Mouse (Mus musculus) CH12.LX (cell line): ENCODE measurements around the gene Spag6. TPM values are rescaled to one million over a fixed set of nuclear protein-coding genes. Genes with fewer than 3 reads are reported as not detected.

Experiments used
- DNase-seq: peaks from one replicate; pipeline ENCODE4 v3.0.0-alpha.2; 2013; ENCODE audit errors: extremely low read depth
- H3K27ac ChIP-seq: 2 replicates; pipeline ENCODE4 v1.5.1; 2012; ENCODE audit warnings: low read depth, mild to moderate bottlenecking, control low read depth, moderate library complexity; ENCODE audit not compliant: insufficient read depth
- H3K27me3 ChIP-seq: replicated peaks from 2 replicates; pipeline ENCODE3; 2012; ENCODE audit warnings: inconsistent platforms
- H3K36me3 ChIP-seq, 2 experiments: replicated peaks in 1 of 2; 2 replicates each; pipeline versions ENCODE3 to v1.6.1; 2012; ENCODE audit warnings: inconsistent platforms in 1 of 2, low read length in 1 of 2, mild to moderate bottlenecking in 1 of 2, mixed read lengths in 1 of 2, moderate library complexity in 1 of 2; ENCODE audit not compliant: control insufficient read depth in 1 of 2, insufficient read depth in 1 of 2
- H3K4me1 ChIP-seq, 2 experiments: 2 replicates each; pipeline ENCODE4 v1.6.1; 2012; ENCODE audit warnings: inconsistent platforms in 1 of 2, moderate library complexity in 1 of 2; ENCODE audit not compliant: insufficient read depth in 2 of 2, control insufficient read depth in 1 of 2
- H3K4me2 ChIP-seq: 2 replicates; pipeline ENCODE4 v1.6.1; 2012; ENCODE audit warnings: low read depth, mild to moderate bottlenecking, control low read depth; ENCODE audit not compliant: poor library complexity, insufficient read depth, severe bottlenecking
- H3K4me3 ChIP-seq, 3 experiments: fragments of 150-350 bp in 1 of 3; sonication (generic) in 1 of 3; replicated peaks in 1 of 3; 2 replicates each; pipeline versions ENCODE3 to v1.5.1; 2011 to 2012; ENCODE audit warnings: low read depth in 2 of 3, low read length in 2 of 3, mild to moderate bottlenecking in 2 of 3, moderate library complexity in 2 of 3, control low read depth in 1 of 3, improper control_type of control experiment in 1 of 3, inconsistent platforms in 1 of 3, mixed read lengths in 1 of 3; ENCODE audit not compliant: poor library complexity in 1 of 3
- H3K79me2 ChIP-seq: replicated peaks from 2 replicates; pipeline ENCODE4 v1.6.1; 2012; ENCODE audit warnings: mild to moderate bottlenecking, moderate library complexity; ENCODE audit not compliant: control insufficient read depth, poor library complexity, insufficient read depth, severe bottlenecking; ENCODE audit errors: extremely low read depth
- H3K9ac ChIP-seq: 2 replicates; pipeline ENCODE4 v1.6.1; 2012; ENCODE audit warnings: low read depth, mild to moderate bottlenecking, control low read depth, moderate library complexity; ENCODE audit not compliant: insufficient read depth
- H3K9me3 ChIP-seq: replicated peaks from 2 replicates; pipeline ENCODE3; 2012; ENCODE audit warnings: low read length, inconsistent platforms, mixed read lengths
- CHD1 ChIP-seq: IDR thresholded peaks from 2 replicates; pipeline ENCODE4 v1.6.1; 2012; ENCODE audit warnings: low read depth, low read length, improper control_type of control experiment, inconsistent platforms
- CHD2 ChIP-seq: IDR thresholded peaks from 2 replicates; pipeline ENCODE4 v1.6.1; 2011; ENCODE audit warnings: low read length, improper control_type of control experiment
- ELF1 ChIP-seq: IDR thresholded peaks from 2 replicates; pipeline ENCODE4 v1.6.1; 2014; ENCODE audit warnings: low read depth, mild to moderate bottlenecking, inconsistent platforms, low read length, improper control_type of control experiment
- EP300 ChIP-seq: IDR thresholded peaks from 2 replicates; pipeline ENCODE4 v1.6.1; 2011; ENCODE audit warnings: low read length, improper control_type of control experiment
- GABPA ChIP-seq: IDR thresholded peaks from 2 replicates; pipeline ENCODE4 v1.6.1; 2012; ENCODE audit warnings: low read depth, low read length, improper control_type of control experiment, inconsistent platforms; ENCODE audit not compliant: insufficient replicate concordance
- HCFC1 ChIP-seq: IDR thresholded peaks from 2 replicates; pipeline ENCODE4 v1.6.1; 2012; ENCODE audit warnings: low read depth, mild to moderate bottlenecking, inconsistent platforms, low read length, improper control_type of control experiment
- MAFK ChIP-seq: IDR thresholded peaks from 2 replicates; pipeline ENCODE4 v1.6.1; 2011; ENCODE audit warnings: low read length, improper control_type of control experiment; ENCODE audit not compliant: insufficient replicate concordance
- MAZ ChIP-seq: IDR thresholded peaks from 2 replicates; pipeline ENCODE4 v1.6.1; 2012; ENCODE audit warnings: low read depth, mild to moderate bottlenecking, inconsistent platforms, low read length, improper control_type of control experiment, moderate library complexity
- MEF2A ChIP-seq: IDR thresholded peaks from 2 replicates; pipeline ENCODE4 v1.6.1; 2014; ENCODE audit warnings: low read depth, mild to moderate bottlenecking, inconsistent platforms, low read length, improper control_type of control experiment, borderline replicate concordance
- MXI1 ChIP-seq: IDR thresholded peaks from 2 replicates; pipeline ENCODE4 v1.6.1; 2011; ENCODE audit warnings: mild to moderate bottlenecking, low read depth, low read length, improper control_type of control experiment
- MYC ChIP-seq: IDR thresholded peaks from 2 replicates; pipeline ENCODE4 v1.6.1; 2011; ENCODE audit warnings: low read depth, mild to moderate bottlenecking, improper control_type of control experiment, low read length
- NELFE ChIP-seq: IDR thresholded peaks from 2 replicates; pipeline ENCODE4 v1.6.1; 2011; ENCODE audit warnings: low read depth, low read length, improper control_type of control experiment
- PAX5 ChIP-seq: IDR thresholded peaks from 2 replicates; pipeline ENCODE4 v1.6.1; 2012; ENCODE audit warnings: low read length, inconsistent platforms, mixed read lengths
- POLR2A ChIP-seq: IDR thresholded peaks from 2 replicates; pipeline ENCODE4 v1.6.1; 2011; ENCODE audit warnings: low read depth, mild to moderate bottlenecking, improper control_type of control experiment, low read length
- SIN3A ChIP-seq: IDR thresholded peaks from 2 replicates; pipeline ENCODE4 v1.6.1; 2012; ENCODE audit warnings: low read length, improper control_type of control experiment, inconsistent platforms
- TBP ChIP-seq: conservative IDR thresholded peaks from 2 replicates; pipeline ENCODE4 v1.6.1; 2011; ENCODE audit warnings: low read depth, low read length, improper control_type of control experiment
- TCF12 ChIP-seq: IDR thresholded peaks from 2 replicates; pipeline ENCODE4 v1.6.1; 2014; ENCODE audit warnings: low read depth, mild to moderate bottlenecking, inconsistent platforms, low read length, improper control_type of control experiment
- USF2 ChIP-seq: conservative IDR thresholded peaks from 2 replicates; pipeline ENCODE4 v1.6.1; 2011; ENCODE audit warnings: low read depth, low read length, improper control_type of control experiment
- ZC3H11A ChIP-seq: IDR thresholded peaks from 2 replicates; pipeline ENCODE4 v1.6.1; 2012; ENCODE audit warnings: low read depth, mild to moderate bottlenecking, inconsistent platforms, low read length, improper control_type of control experiment
- ZMIZ1 ChIP-seq: IDR thresholded peaks from 2 replicates; pipeline ENCODE4 v1.6.1; 2012; ENCODE audit warnings: low read depth, mild to moderate bottlenecking, inconsistent platforms, low read length, improper control_type of control experiment
- dilution Hi-C: fragments of 300-500 bp; cut with MboI; formaldehyde crosslinking; loops from 2 replicates; pipeline ENCODE4 v1.14.3; 2020; ENCODE audit warnings: low sequenced_read_pairs; ENCODE audit not compliant: extremely low pct_unique_long_range_greater_than_20kb, extremely low pct_ligation_motif_present
- in situ Hi-C: fragments of 300-500 bp; cut with MboI; formaldehyde crosslinking; loops from 3 replicates; pipeline ENCODE4 v1.14.3; 2019; ENCODE audit warnings: low sequenced_read_pairs, low pct_ligation_motif_present, low pct_unique_long_range_greater_than_20kb, mixed read lengths
- polyA plus RNA-seq: library from polyadenylated mRNA; unstranded; fragments of >175 nt; gene quantifications from 2 replicates; pipeline ENCODE4 v1.2.1, GENCODE M21; 2012; ENCODE audit warnings: low read depth; ENCODE audit not compliant: insufficient read length
- total RNA-seq, 2 experiments: library from RNA; depleted of rRNA; stranded (reverse); fragments of 300-350 nt in 1 of 2; fragments of >200 nt in 1 of 2; gene quantifications; 2 replicates each; pipeline ENCODE4 v1.2.3; 2012 to 2014

The Spag6 gene
- total and polyA plus RNA-seq, 3 experiments = 0.34 TPM; not detected in 2

DNA sequence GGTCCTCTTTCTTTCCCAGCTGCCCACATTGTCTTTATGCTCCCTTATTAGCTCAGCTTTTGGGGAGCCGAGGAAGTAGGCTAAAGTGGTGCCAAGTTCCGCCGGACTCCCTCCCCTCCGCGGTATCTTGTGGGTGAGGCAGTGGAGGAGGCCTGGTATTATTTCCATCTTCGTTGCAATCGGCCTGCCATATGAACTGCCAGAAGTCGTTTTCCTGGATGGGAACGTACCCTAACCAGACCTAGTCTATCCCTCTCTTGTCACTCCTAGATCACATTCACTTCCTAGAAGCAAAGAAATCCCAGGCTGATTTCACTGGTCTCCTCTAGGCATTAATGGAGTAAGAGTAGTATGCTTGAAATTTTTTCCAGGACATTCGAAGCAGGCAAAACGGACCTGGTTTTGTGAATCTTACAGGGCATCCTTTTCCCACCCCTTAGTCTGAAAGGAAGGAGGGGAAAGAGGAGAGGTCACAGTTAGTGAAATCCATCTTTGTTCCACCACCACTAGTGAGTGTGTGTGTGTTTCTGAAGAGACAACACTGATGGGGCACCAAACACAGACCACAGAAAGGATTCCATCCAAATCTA, 5.7 kb downstream of the Spag6 start:
- in situ Hi-C loops = loop anchor here (25.0 kb wide), 2 partner anchors 312 to 662 kb away; partner anchors contain the start of genes A930004D18Rik, Dnajc1 and Skida1
- no peak for TF ChIP-seq ZMIZ1
- no peak for TF ChIP-seq MXI1
- no peak for TF ChIP-seq MYC
- TF ChIP-seq HCFC1 = no peak
- no peak for TF ChIP-seq TBP
- TF ChIP-seq MAFK = no peak
- TF ChIP-seq SIN3A = no peak
- TF ChIP-seq, all 38 proteins: peak for 0
- Histone ChIP-seq H3K4me2 (no peak overlapping the region), H3K9ac (no peak overlapping the region), H3K4me3 (no peak overlapping the region), H3K9me3 (peaks cover 2% of the 10 kb centered on the region), H3K27me3 (no peaks in the 10 kb centered on the region), H3K4me1 (no peaks in the 10 kb centered on the region), H3K36me3 (no peaks in the 10 kb centered on the region), H3K79me2 (no peaks in the 10 kb centered on the region), H3K27ac (no peak overlapping the region)
- no peak for DNase-seq
- dilution Hi-C loops = no loop called here

DNA sequence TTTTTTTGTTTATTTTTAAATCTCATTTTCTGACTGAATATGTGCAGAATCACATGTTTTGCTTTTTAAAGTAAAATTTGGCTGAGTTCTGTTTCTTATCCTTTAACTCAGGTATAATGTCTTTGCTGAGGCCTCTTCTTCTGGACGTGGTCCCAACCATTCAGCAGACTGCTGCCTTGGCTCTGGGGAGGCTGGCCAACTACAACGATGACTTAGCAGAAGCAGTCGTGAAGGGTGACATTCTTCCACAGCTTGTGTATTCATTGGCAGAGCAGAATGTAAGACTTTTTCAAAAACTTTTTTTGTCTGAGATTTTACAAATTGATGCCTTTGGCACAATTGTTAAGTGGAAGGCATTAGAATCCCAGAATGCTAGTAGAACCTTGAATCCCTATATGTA, 16.5 kb downstream of the Spag6 start:
- in situ Hi-C loops (no loop called here), dilution Hi-C loops (no loop called here)
- H3K4me1 ChIP-seq = no peaks in the 10 kb centered on the region
- no peaks in the 10 kb centered on the region for H3K9me3 ChIP-seq
- no peak overlapping the region for H3K27ac ChIP-seq
- DNase-seq = no peak
- H3K9ac ChIP-seq = no peak overlapping the region
- no peaks in the 10 kb centered on the region for H3K79me2 ChIP-seq
- TF ChIP-seq MEF2A (no peak), TCF12 (no peak), CHD2 (no peak), GABPA (no peak), POLR2A (no peak), MAZ (no peak), ELF1 (no peak), TBP (no peak), CHD1 (no peak), ZC3H11A (no peak), NELFE (no peak), USF2 (no peak), PAX5 (no peak), MAFK (no peak), EP300 (no peak)
- H3K27me3 ChIP-seq = no peaks in the 10 kb centered on the region
- H3K4me2 ChIP-seq = no peak overlapping the region
- no peak overlapping the region for H3K4me3 ChIP-seq
- H3K36me3 ChIP-seq = no peaks in the 10 kb centered on the region
